Mouse (Mus musculus): ENCODE measurements around the gene Sirt5. TPM values are rescaled to one million over a fixed set of nuclear protein-coding genes. Genes with fewer than 3 reads are reported as not detected.

Sirt5 gene
- total RNA-seq (2014; rRNA removed) (15.7 and 25.2 TPM in 2 replicates), polyA plus RNA-seq (2015; fragmentation: Nextera tagmentation; extraction: Ambion mirVana) (22.9 and 23.7 TPM in 2 replicates)

- WGBS = 14% methylated on average over 42 of the region's 42 CpGs
- Histone ChIP-seq H3K9ac (replicated peaks; ENCODE audit: low read length) (peak within 1 kb of the TSS; percentile 58), H3K27me3 (ENCODE audit: insufficient read depth, low read length) (no peaks in the 10 kb centered on the region), H3K36me3 (ENCODE audit: insufficient read depth, low read length) (no peaks in the 10 kb centered on the region), H3K9me3 (ENCODE audit: low read length) (no peaks in the 10 kb centered on the region), H3K4me1 (ENCODE audit: insufficient read depth, low read length) (no peaks in the 10 kb centered on the region), H3K27ac (peak within 1 kb of the TSS; percentile 52), H3K4me3 (ENCODE audit: low read length) (peak within 1 kb of the TSS; percentile 45), H3K4me2 (ENCODE audit: low read depth, low read length) (peak within 1 kb of the TSS; percentile 75)
- TF ChIP-seq CTCF (IDR thresholded peaks at IDR 0.05; ENCODE audit: low read depth) = peak; percentile 87
- ATAC-seq = peak; percentile 97
- DNase-seq (ENCODE audit: low spot score) = peak; percentile 93
Measured at GRCm38 (mm10) chr13:43364985-43365824, at the start of gene Sirt5. Gene Sirt5, plus strand, starts transcription at chr13:43365496.

- no peak for TF ChIP-seq CTCF (IDR thresholded peaks at IDR 0.05; ENCODE audit: low read depth)
- H3K27me3 ChIP-seq (ENCODE audit: insufficient read depth, low read length) = no peaks in the 10 kb centered on the region
- H3K4me1 ChIP-seq (ENCODE audit: insufficient read depth, low read length) = no peaks in the 10 kb centered on the region
- H3K9ac ChIP-seq (replicated peaks; ENCODE audit: low read length) = no peak overlapping the region
- no peak overlapping the region for H3K4me3 ChIP-seq (ENCODE audit: low read length)
- H3K9me3 ChIP-seq (ENCODE audit: low read length) = no peaks in the 10 kb centered on the region
- no peak for DNase-seq (ENCODE audit: low spot score)
- WGBS = 78% methylated on average over 5 of the region's 5 CpGs
- no peak overlapping the region for H3K4me2 ChIP-seq (ENCODE audit: low read depth, low read length)
- no peak overlapping the region for H3K27ac ChIP-seq
- ATAC-seq = no peak
- H3K36me3 ChIP-seq (ENCODE audit: insufficient read depth, low read length) = no peaks in the 10 kb centered on the region
Measured at GRCm38 (mm10) chr13:43317411-43317810, 47.9 kb upstream of the Sirt5 start.

GRCm38 (mm10) chr13:43319396-43319795 lies 45.9 kb upstream of the Sirt5 start:
- no peak overlapping the region for H3K4me3 ChIP-seq (ENCODE audit: low read length)
- no peaks in the 10 kb centered on the region for H3K9me3 ChIP-seq (ENCODE audit: low read length)
- DNase-seq (ENCODE audit: low spot score) (no peak), ATAC-seq (no peak)
- no peaks in the 10 kb centered on the region for H3K27me3 ChIP-seq (ENCODE audit: insufficient read depth, low read length)
- H3K27ac ChIP-seq = no peak overlapping the region
- H3K4me1 ChIP-seq (ENCODE audit: insufficient read depth, low read length) = no peaks in the 10 kb centered on the region
- no peak overlapping the region for H3K4me2 ChIP-seq (ENCODE audit: low read depth, low read length)
- no peak for TF ChIP-seq CTCF (IDR thresholded peaks at IDR 0.05; ENCODE audit: low read depth)
- H3K36me3 ChIP-seq (ENCODE audit: insufficient read depth, low read length) = no peaks in the 10 kb centered on the region
- no peak overlapping the region for H3K9ac ChIP-seq (replicated peaks; ENCODE audit: low read length)
- WGBS = 80% methylated on average over 3 of the region's 3 CpGs

GRCm38 (mm10) chr13:43321492-43321891 lies 43.8 kb upstream of the Sirt5 start:
- no peak for TF ChIP-seq CTCF (IDR thresholded peaks at IDR 0.05; ENCODE audit: low read depth)
- Histone ChIP-seq H3K4me3 (ENCODE audit: low read length) (no peak overlapping the region), H3K36me3 (ENCODE audit: insufficient read depth, low read length) (no peaks in the 10 kb centered on the region), H3K27ac (no peak overlapping the region), H3K4me1 (ENCODE audit: insufficient read depth, low read length) (no peaks in the 10 kb centered on the region), H3K9me3 (ENCODE audit: low read length) (no peaks in the 10 kb centered on the region), H3K4me2 (ENCODE audit: low read depth, low read length) (no peak overlapping the region), H3K27me3 (ENCODE audit: insufficient read depth, low read length) (no peaks in the 10 kb centered on the region), H3K9ac (replicated peaks; ENCODE audit: low read length) (no peak overlapping the region)
- DNase-seq (ENCODE audit: low spot score) (no peak), ATAC-seq (no peak)
- 83% methylated on average over 2 of the region's 2 CpGs for WGBS

GRCm38 (mm10) chr13:43325427-43325826 lies 39.9 kb upstream of the Sirt5 start:
- no peak for ATAC-seq
- no peak overlapping the region for H3K27ac ChIP-seq
- H3K9me3 ChIP-seq (ENCODE audit: low read length) = no peaks in the 10 kb centered on the region
- 74% methylated on average over 1 of the region's 1 CpGs for WGBS
- H3K4me3 ChIP-seq (ENCODE audit: low read length) = no peak overlapping the region
- no peaks in the 10 kb centered on the region for H3K4me1 ChIP-seq (ENCODE audit: insufficient read depth, low read length)
- H3K9ac ChIP-seq (replicated peaks; ENCODE audit: low read length) = no peak overlapping the region
- TF ChIP-seq CTCF (IDR thresholded peaks at IDR 0.05; ENCODE audit: low read depth) = no peak
- no peaks in the 10 kb centered on the region for H3K27me3 ChIP-seq (ENCODE audit: insufficient read depth, low read length)
- DNase-seq (ENCODE audit: low spot score) = no peak
- H3K4me2 ChIP-seq (ENCODE audit: low read depth, low read length) = no peak overlapping the region
- H3K36me3 ChIP-seq (ENCODE audit: insufficient read depth, low read length) = no peaks in the 10 kb centered on the region

GRCm38 (mm10) chr13:43331721-43332444 lies 33.4 kb upstream of the Sirt5 start:
- no peaks in the 10 kb centered on the region for H3K36me3 ChIP-seq (ENCODE audit: insufficient read depth, low read length)
- ATAC-seq (no peak), DNase-seq (ENCODE audit: low spot score) (no peak)
- H3K9ac ChIP-seq (replicated peaks; ENCODE audit: low read length) = no peak overlapping the region
- 73% methylated on average over 11 of the region's 11 CpGs for WGBS
- TF ChIP-seq CTCF (IDR thresholded peaks at IDR 0.05; ENCODE audit: low read depth) = no peak
- H3K4me3 ChIP-seq (ENCODE audit: low read length) = no peak overlapping the region
- H3K27me3 ChIP-seq (ENCODE audit: insufficient read depth, low read length) = no peaks in the 10 kb centered on the region
- H3K4me2 ChIP-seq (ENCODE audit: low read depth, low read length) = no peak overlapping the region
- no peaks in the 10 kb centered on the region for H3K4me1 ChIP-seq (ENCODE audit: insufficient read depth, low read length)
- H3K9me3 ChIP-seq (ENCODE audit: low read length) = no peaks in the 10 kb centered on the region
- H3K27ac ChIP-seq = no peak overlapping the region

Measured in hindbrain, postnatal 0 days (tissue).